Mouse (Mus musculus): ENCODE measurements around the gene Rnf32. TPM values are rescaled to one million over a fixed set of nuclear protein-coding genes. Genes with fewer than 3 reads are reported as not detected.

The Rnf32 gene
- polyA plus RNA-seq, 1 experiment from 2014 or later = 21.9 TPM

GRCm38 (mm10) chr5:29244769-29245168 is 49.0 kb downstream of the Rnf32 start:
- no peaks in the 10 kb centered on the region for H3K36me3 ChIP-seq (ENCODE audit: control insufficient read depth, insufficient read depth, low read length)
- H3K27me3 ChIP-seq (ENCODE audit: control insufficient read depth, insufficient read depth, low read depth, low read length) = no peaks in the 10 kb centered on the region
- H3K9me3 ChIP-seq (replicated peaks; ENCODE audit: control insufficient read depth, low read length, poor library complexity, severe bottlenecking) = no peaks in the 10 kb centered on the region; the same call in 1 of the 2 replicates
- H3K4me1 ChIP-seq (ENCODE audit: control insufficient read depth, insufficient read depth, low read length) = no peaks in the 10 kb centered on the region
- no peak overlapping the region for H3K27ac ChIP-seq (ENCODE audit: low read length)
- no peak for ATAC-seq
- no peak overlapping the region for H3K4me3 ChIP-seq (ENCODE audit: low read depth, low read length)
- no peak overlapping the region for H3K4me2 ChIP-seq (ENCODE audit: low read length)
- no peak overlapping the region for H3K9ac ChIP-seq (ENCODE audit: low read depth, low read length)
- WGBS = no CpG with 5 or more reads among the region's 1 CpGs

GRCm38 (mm10) chr5:29250795-29251495 is 55.2 kb downstream of the Rnf32 start:
- no peaks in the 10 kb centered on the region for H3K9me3 ChIP-seq (replicated peaks; ENCODE audit: control insufficient read depth, low read length, poor library complexity, severe bottlenecking)

GRCm38 (mm10) chr5:29251496-29251873 is 55.7 kb downstream of the Rnf32 start:
- Histone ChIP-seq H3K36me3 (ENCODE audit: control insufficient read depth, insufficient read depth, low read length) (no peaks in the 10 kb centered on the region), H3K9ac (ENCODE audit: low read depth, low read length) (no peak overlapping the region), H3K4me1 (ENCODE audit: control insufficient read depth, insufficient read depth, low read length) (peaks cover 4% of the 10 kb centered on the region; the same call in 1 of the 2 replicates), H3K27ac (ENCODE audit: low read length) (no peak overlapping the region), H3K4me3 (ENCODE audit: low read depth, low read length) (no peak overlapping the region), H3K4me2 (ENCODE audit: low read length) (no peak overlapping the region), H3K27me3 (ENCODE audit: control insufficient read depth, insufficient read depth, low read depth, low read length) (no peaks in the 10 kb centered on the region), H3K9me3 (replicated peaks; ENCODE audit: control insufficient read depth, low read length, poor library complexity, severe bottlenecking) (no peaks in the 10 kb centered on the region)
- ATAC-seq = no peak
- WGBS = 20% methylated on average over 1 of the region's 1 CpGs

More at GRCm38 (mm10) chr5:29250795-29251495, 55.2 kb downstream of the Rnf32 start:
- Histone ChIP-seq H3K36me3 (ENCODE audit: control insufficient read depth, insufficient read depth, low read length) (no peaks in the 10 kb centered on the region), H3K27ac (ENCODE audit: low read length) (peak overlapping the region; percentile 54; the same call in 1 of the 2 replicates), H3K4me1 (ENCODE audit: control insufficient read depth, insufficient read depth, low read length) (peaks cover 4% of the 10 kb centered on the region; the same call in 1 of the 2 replicates), H3K9ac (ENCODE audit: low read depth, low read length) (no peak overlapping the region), H3K27me3 (ENCODE audit: control insufficient read depth, insufficient read depth, low read depth, low read length) (no peaks in the 10 kb centered on the region), H3K4me2 (ENCODE audit: low read length) (peak overlapping the region; percentile 12; the same call in 1 of the 2 replicates), H3K4me3 (ENCODE audit: low read depth, low read length) (no peak overlapping the region)
- 4% methylated on average over 8 of the region's 8 CpGs for WGBS
- peak; percentile 92 for ATAC-seq

GRCm38 (mm10) chr5:29253876-29254275 is 58.1 kb downstream of the Rnf32 start:
- Histone ChIP-seq H3K4me1 (ENCODE audit: control insufficient read depth, insufficient read depth, low read length) (peaks cover 4% of the 10 kb centered on the region; the same call in 1 of the 2 replicates), H3K9me3 (replicated peaks; ENCODE audit: control insufficient read depth, low read length, poor library complexity, severe bottlenecking) (no peaks in the 10 kb centered on the region), H3K27me3 (ENCODE audit: control insufficient read depth, insufficient read depth, low read depth, low read length) (no peaks in the 10 kb centered on the region), H3K9ac (ENCODE audit: low read depth, low read length) (no peak overlapping the region), H3K27ac (ENCODE audit: low read length) (no peak overlapping the region), H3K36me3 (ENCODE audit: control insufficient read depth, insufficient read depth, low read length) (no peaks in the 10 kb centered on the region), H3K4me2 (ENCODE audit: low read length) (no peak overlapping the region), H3K4me3 (ENCODE audit: low read depth, low read length) (no peak overlapping the region)
- WGBS = 17% methylated on average over 2 of the region's 2 CpGs
- no peak for ATAC-seq

GRCm38 (mm10) chr5:29270879-29271278 is 75.1 kb downstream of the Rnf32 start:
- WGBS = 59% methylated on average over 4 of the region's 4 CpGs
- Histone ChIP-seq H3K27ac (ENCODE audit: low read length) (no peak overlapping the region), H3K36me3 (ENCODE audit: control insufficient read depth, insufficient read depth, low read length) (no peaks in the 10 kb centered on the region), H3K27me3 (ENCODE audit: control insufficient read depth, insufficient read depth, low read depth, low read length) (no peaks in the 10 kb centered on the region), H3K4me2 (ENCODE audit: low read length) (no peak overlapping the region), H3K9ac (ENCODE audit: low read depth, low read length) (no peak overlapping the region), H3K4me1 (ENCODE audit: control insufficient read depth, insufficient read depth, low read length) (no peaks in the 10 kb centered on the region), H3K9me3 (replicated peaks; ENCODE audit: control insufficient read depth, low read length, poor library complexity, severe bottlenecking) (no peaks in the 10 kb centered on the region), H3K4me3 (ENCODE audit: low read depth, low read length) (no peak overlapping the region)
- ATAC-seq = no peak

GRCm38 (mm10) chr5:29273426-29273825 is 77.6 kb downstream of the Rnf32 start:
- Histone ChIP-seq H3K4me2 (ENCODE audit: low read length) (no peak overlapping the region), H3K9me3 (replicated peaks; ENCODE audit: control insufficient read depth, low read length, poor library complexity, severe bottlenecking) (no peaks in the 10 kb centered on the region), H3K27me3 (ENCODE audit: control insufficient read depth, insufficient read depth, low read depth, low read length) (no peaks in the 10 kb centered on the region), H3K9ac (ENCODE audit: low read depth, low read length) (no peak overlapping the region), H3K27ac (ENCODE audit: low read length) (no peak overlapping the region), H3K4me3 (ENCODE audit: low read depth, low read length) (no peak overlapping the region), H3K4me1 (ENCODE audit: control insufficient read depth, insufficient read depth, low read length) (no peaks in the 10 kb centered on the region; the same call in 1 of the 2 replicates), H3K36me3 (ENCODE audit: control insufficient read depth, insufficient read depth, low read length) (no peaks in the 10 kb centered on the region)
- no peak for ATAC-seq
- 72% methylated on average over 2 of the region's 2 CpGs for WGBS

GRCm38 (mm10) chr5:29274746-29275145 is 79.0 kb downstream of the Rnf32 start:
- no peak overlapping the region for H3K9ac ChIP-seq (ENCODE audit: low read depth, low read length)
- no peaks in the 10 kb centered on the region for H3K36me3 ChIP-seq (ENCODE audit: control insufficient read depth, insufficient read depth, low read length)
- no peaks in the 10 kb centered on the region for H3K9me3 ChIP-seq (replicated peaks; ENCODE audit: control insufficient read depth, low read length, poor library complexity, severe bottlenecking)
- no peak overlapping the region for H3K27ac ChIP-seq (ENCODE audit: low read length)
- H3K27me3 ChIP-seq (ENCODE audit: control insufficient read depth, insufficient read depth, low read depth, low read length) = no peaks in the 10 kb centered on the region
- H3K4me1 ChIP-seq (ENCODE audit: control insufficient read depth, insufficient read depth, low read length) = no peaks in the 10 kb centered on the region; the same call in 1 of the 2 replicates
- ATAC-seq = no peak
- no peak overlapping the region for H3K4me2 ChIP-seq (ENCODE audit: low read length)
- H3K4me3 ChIP-seq (ENCODE audit: low read depth, low read length) = no peak overlapping the region

Other genes starting within 250 kb of the Rnf32 start
- 44.0 and 46.2 TPM in 2 replicates for gene Lmbr1, start 182.4 kb downstream of the Rnf32 start, polyA plus RNA-seq (2015; fragmentation: Nextera tagmentation; extraction: Ambion mirVana)
- gene Nom1, start 238.7 kb downstream of the Rnf32 start, polyA plus RNA-seq (2015; fragmentation: Nextera tagmentation; extraction: Ambion mirVana) = 21.1 and 21.3 TPM in 2 replicates

Measured in midbrain, embryonic 16.5 days (tissue).